Mouse (Mus musculus): ENCODE measurements around the gene Txnrd2.
A peak's percentile ranks its signal among the peaks of the same experiment; 100 is the strongest.

Gene Txnrd2

GRCm38 (mm10) chr16:18416837-18417236 lies 9.3 kb upstream of the Txnrd2 start:
- no peak for DNase-seq (ENCODE audit: low spot score in 2 of 2)

GRCm38 (mm10) chr16:18417491-18417890 lies 8.7 kb upstream of the Txnrd2 start:
- DNase-seq (ENCODE audit: low spot score in 2 of 2): no peak

- DNase-seq (ENCODE audit: low spot score in 2 of 2): peak in 1 of 2 experiments; percentile 16
These were observed 7.2 kb upstream of the Txnrd2 start for GRCm38 (mm10) chr16:18418756-18419602.

GRCm38 (mm10) chr16:18419603-18420026 lies 6.6 kb upstream of the Txnrd2 start:
- DNase-seq (ENCODE audit: low spot score in 2 of 2): no peak

GRCm38 (mm10) chr16:18420571-18420970 lies 5.6 kb upstream of the Txnrd2 start:
- DNase-seq (ENCODE audit: low spot score in 2 of 2): no peak

- no peak for DNase-seq (ENCODE audit: low spot score in 2 of 2)
These were observed 2.8 kb upstream of the Txnrd2 start for GRCm38 (mm10) chr16:18423203-18423914.

- DNase-seq (ENCODE audit: low spot score in 2 of 2): no peak
These were observed 2.3 kb upstream of the Txnrd2 start for GRCm38 (mm10) chr16:18423915-18424265.

- no peak for DNase-seq (ENCODE audit: low spot score in 2 of 2)
These were observed 1.7 kb upstream of the Txnrd2 start for GRCm38 (mm10) chr16:18424364-18425045.

- DNase-seq (ENCODE audit: low spot score in 2 of 2): peak; percentile 38 to 51
These were observed 539 bp upstream of the Txnrd2 start for GRCm38 (mm10) chr16:18425475-18426214.

- DNase-seq (ENCODE audit: low spot score in 2 of 2): no peak
These were observed 657 bp downstream of the Txnrd2 start, which contains the start of gene Comt for GRCm38 (mm10) chr16:18426802-18427280. Gene Comt, minus strand, starts transcription at chr16:18426852.

- peak in 1 of 2 experiments; percentile 48 for DNase-seq (ENCODE audit: low spot score in 2 of 2)
These were observed 1.9 kb downstream of the Txnrd2 start for GRCm38 (mm10) chr16:18428011-18428515.

- peak; percentile 74 to 79 for DNase-seq (ENCODE audit: low spot score in 2 of 2)
These were observed 2.4 kb downstream of the Txnrd2 start for GRCm38 (mm10) chr16:18428516-18429042.

GRCm38 (mm10) chr16:18429641-18430040 lies 3.5 kb downstream of the Txnrd2 start:
- peak in 1 of 2 experiments; percentile 58 for DNase-seq (ENCODE audit: low spot score in 2 of 2)

- DNase-seq (ENCODE audit: low spot score in 2 of 2): no peak
These were observed 4.5 kb downstream of the Txnrd2 start for GRCm38 (mm10) chr16:18430641-18431212.

GRCm38 (mm10) chr16:18433341-18433920 lies 7.2 kb downstream of the Txnrd2 start:
- no peak for DNase-seq (ENCODE audit: low spot score in 2 of 2)

- DNase-seq (ENCODE audit: low spot score in 2 of 2): no peak
These were observed 9.9 kb downstream of the Txnrd2 start for GRCm38 (mm10) chr16:18436128-18436527.

- peak; percentile 96 for DNase-seq (ENCODE audit: low spot score in 2 of 2)
These were observed 17.2 kb downstream of the Txnrd2 start for GRCm38 (mm10) chr16:18443385-18443841.

- no peak for DNase-seq (ENCODE audit: low spot score in 2 of 2)
These were observed 21.1 kb downstream of the Txnrd2 start for GRCm38 (mm10) chr16:18447243-18447642.

- no peak for DNase-seq (ENCODE audit: low spot score in 2 of 2)
These were observed 21.9 kb downstream of the Txnrd2 start for GRCm38 (mm10) chr16:18448104-18448503.

GRCm38 (mm10) chr16:18449005-18449404 lies 22.8 kb downstream of the Txnrd2 start:
- no peak for DNase-seq (ENCODE audit: low spot score in 2 of 2)
